Mouse (Mus musculus) embryonic facial prominence, embryonic 15.5 days (tissue): ENCODE results near the gene Spocd1. TPM values are rescaled to one million over a fixed set of nuclear protein-coding genes. Genes with fewer than 3 reads are reported as not detected.

Experiments
- polyA plus RNA-seq: library from polyadenylated mRNA; unstranded; fragments of >200 nt; fragmentation: Nextera tagmentation; extraction: Ambion mirVana; gene quantifications from 2 replicates; pipeline ENCODE4 v1.2.1, GENCODE M21; 2015

The Spocd1 gene
- polyA plus RNA-seq, 1 experiment from 2014 or later: 0.23 TPM

Other genes with a start within 250 kb of the Spocd1 start
- gene Tmem39b, start 232.4 kb upstream of the Spocd1 start, polyA plus RNA-seq: 13.5 and 15.0 TPM in 2 replicates
- gene Khdrbs1, start 186.9 kb upstream of the Spocd1 start, polyA plus RNA-seq: 98.8 and 99.1 TPM in 2 replicates
- 316 and 324 TPM in 2 replicates for gene Ptp4a2, start 118.0 kb upstream of the Spocd1 start, polyA plus RNA-seq
- gene Adgrb2, start 55.6 kb downstream of the Spocd1 start, polyA plus RNA-seq: 7.0 and 7.1 TPM in 2 replicates
- gene Col16a1, start 118.6 kb downstream of the Spocd1 start, polyA plus RNA-seq: 183 and 190 TPM in 2 replicates
- gene Pef1, start 173.3 kb downstream of the Spocd1 start, polyA plus RNA-seq: 68.6 and 71.0 TPM in 2 replicates
- 0.16 TPM in 1 of 2 replicates, not detected in the other for gene Hcrtr1, start 210.1 kb downstream of the Spocd1 start, polyA plus RNA-seq
- gene Tinagl1, start 245.9 kb downstream of the Spocd1 start, polyA plus RNA-seq: 26.5 and 27.4 TPM in 2 replicates